Mouse (Mus musculus): ENCODE data around the gene D5Ertd577e.
"Not testable (repeated sequence)": the region's sequence is repeated elsewhere in the genome, so short reads cannot be mapped to it uniquely, and the experiment has no call there.

Gene D5Ertd577e

GRCm38 (mm10) chr5:95456506-95456905 is at the start of gene D5Ertd577e:
Gene D5Ertd577e (plus strand): TSS chr5:95456806.
- DNase-seq (ENCODE audit: low read depth, low spot score), result not testable (repeated sequence)

- not testable (repeated sequence) for DNase-seq (ENCODE audit: low read depth, low spot score)
These were observed 53.9 kb downstream of the D5Ertd577e start, which contains the start of gene Gm3286 for GRCm38 (mm10) chr5:95510458-95510857. Gene Gm3286 (plus strand): TSS chr5:95510758.
